Mouse (Mus musculus) liver, embryonic 16.5 days (tissue): Measurements from ENCODE around the gene Olfr1392. TPM values are rescaled to one million over a fixed set of nuclear protein-coding genes. Genes with fewer than 3 reads are reported as not detected.

Experiments
- ATAC-seq: fragments of 200-750 bp; cut with Nextera tagmentation; 2 replicates; pipeline ENCODE4 v1.8.0; 2017; ENCODE audit warnings: low read depth, mild to moderate bottlenecking, moderate number of reproducible peaks, moderate library complexity
- H3K27ac ChIP-seq: fragments of 300-500 bp; sonication (generic); 2 replicates; pipeline ENCODE4 v1.5.1; 2014; ENCODE audit warnings: mild to moderate bottlenecking, low read length
- H3K27me3 ChIP-seq: fragments of 300-500 bp; sonication (generic); 2 replicates; pipeline ENCODE4 v1.6.1; 2014; ENCODE audit warnings: low read depth, low read length, mixed read lengths; ENCODE audit not compliant: control insufficient read depth, insufficient read depth
- H3K36me3 ChIP-seq: fragments of 300-500 bp; sonication (generic); 2 replicates; pipeline ENCODE4 v1.6.1; 2014; ENCODE audit warnings: mild to moderate bottlenecking; ENCODE audit not compliant: control insufficient read depth, insufficient read depth
- H3K4me1 ChIP-seq: fragments of 300-500 bp; sonication (generic); 2 replicates; pipeline ENCODE4 v1.6.1; 2014; ENCODE audit warnings: low read depth, low read length, mixed read lengths; ENCODE audit not compliant: control insufficient read depth
- H3K4me2 ChIP-seq: fragments of 300-500 bp; sonication (generic); 2 replicates; pipeline ENCODE4 v1.6.1; 2014; ENCODE audit warnings: low read depth, low read length, mixed read lengths
- H3K4me3 ChIP-seq: fragments of 300-500 bp; sonication (generic); 2 replicates; pipeline ENCODE4 v1.5.1; 2014; ENCODE audit warnings: low read depth, mild to moderate bottlenecking, low read length
- H3K9ac ChIP-seq: fragments of 300-500 bp; sonication (generic); 2 replicates; pipeline ENCODE4 v1.6.1; 2014; ENCODE audit warnings: low read depth, low read length
- H3K9me3 ChIP-seq: fragments of 300-500 bp; sonication (generic); replicated peaks from 2 replicates; pipeline ENCODE4 v1.6.1; 2016; ENCODE audit warnings: low read length; ENCODE audit not compliant: control insufficient read depth
- WGBS: fragments of 180-500 bp; shearing (Covaris S2); extraction: QIAGEN DNeasy Blood & Tissue Kit; methylation state at CpG from one replicate; pipeline ENCODE4 v1.1.7; 2014; ENCODE audit not compliant: insufficient replicate concordance; 5-methylcytosine and 5-hydroxymethylcytosine counted together
- polyA plus RNA-seq: library from polyadenylated mRNA; unstranded; fragments of >200 nt; fragmentation: Nextera tagmentation; extraction: Ambion mirVana; gene quantifications from 2 replicates; pipeline ENCODE4 v1.2.1, GENCODE M21; 2015

Gene Olfr1392
- polyA plus RNA-seq, 1 experiment from 2014 or later, result not detected

DNA sequence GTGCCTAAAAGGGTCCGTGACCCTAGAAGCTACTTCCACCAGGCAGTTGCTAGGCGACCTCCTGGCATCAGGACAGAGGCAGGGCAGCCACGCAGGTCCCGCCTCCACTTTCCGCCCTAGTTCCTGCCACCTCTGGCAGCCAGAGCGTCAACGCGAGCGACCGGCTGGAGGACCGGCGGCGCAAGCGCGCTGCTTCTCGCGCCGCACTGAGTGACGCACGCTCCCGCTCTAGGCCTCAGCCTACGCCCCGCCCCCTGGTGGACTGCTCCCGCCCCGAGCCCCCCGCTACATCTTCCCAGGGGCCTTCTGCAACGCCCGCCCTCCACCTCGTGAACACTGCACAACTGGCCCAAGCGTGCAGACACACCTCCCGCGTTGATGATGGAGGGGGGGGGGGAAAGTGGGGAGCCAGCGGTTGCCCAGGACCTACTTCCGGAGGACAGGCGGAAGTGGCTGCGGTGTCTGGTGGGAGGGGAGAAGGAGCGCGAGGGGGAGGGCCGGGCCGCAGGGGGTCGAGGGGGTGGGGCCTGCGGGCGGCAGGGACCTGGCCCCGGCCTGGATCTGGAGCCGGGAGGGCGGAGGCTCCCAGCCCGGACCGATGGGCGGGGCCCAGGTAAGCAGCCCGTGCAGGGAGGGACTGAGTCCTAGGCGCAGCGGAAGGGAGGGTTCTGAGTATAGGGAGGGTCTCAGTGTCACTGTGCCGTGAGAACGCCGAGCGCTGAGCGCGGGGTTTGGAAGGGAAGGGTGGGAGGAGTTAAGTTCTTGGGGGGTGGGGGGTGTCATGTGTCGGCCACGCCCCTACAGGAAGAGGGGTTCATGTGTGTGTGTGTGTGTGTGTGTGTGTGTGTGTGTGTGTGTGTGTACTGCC, 41.1 kb upstream of the Olfr1392 start, which contains the start of gene Mgat1:
TSS of gene Mgat1 (plus strand) at position 465 of the 868 bp plus-strand sequence.
- H3K9me3 ChIP-seq, result no peaks in the 10 kb centered on the region
- peak; percentile 88 for ATAC-seq
- no peaks in the 10 kb centered on the region for H3K36me3 ChIP-seq
- peak within 1 kb of the TSS; percentile 98 for H3K4me2 ChIP-seq
- peaks cover 55% of the 10 kb centered on the region for H3K4me1 ChIP-seq
- peak within 1 kb of the TSS; percentile 95 for H3K27ac ChIP-seq
- H3K4me3 ChIP-seq, result peak within 1 kb of the TSS; percentile 74
- peak within 1 kb of the TSS; percentile 75 for H3K9ac ChIP-seq
- under 1% methylated on average over 57 of the region's 60 CpGs for WGBS
- no peaks in the 10 kb centered on the region for H3K27me3 ChIP-seq

DNA sequence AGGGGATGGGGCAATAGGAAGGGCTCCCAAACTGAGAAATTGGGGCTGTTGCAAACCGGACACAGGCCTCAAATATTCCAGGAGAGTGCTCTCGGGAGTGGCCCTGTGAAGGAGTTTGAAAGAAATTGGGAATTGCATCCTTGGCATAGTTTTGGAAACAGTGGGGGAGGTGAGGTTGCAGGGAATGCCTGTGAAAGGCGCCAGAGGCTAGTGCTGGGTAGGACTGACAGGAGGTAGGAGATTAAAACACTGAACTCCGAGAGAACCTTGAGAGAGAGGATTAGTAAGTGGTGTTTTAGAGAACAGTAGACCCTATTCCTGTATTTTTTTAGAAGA, 40.5 kb upstream of the Olfr1392 start:
- H3K4me2 ChIP-seq, result peak overlapping the region; percentile 98
- no peak for ATAC-seq
- no peaks in the 10 kb centered on the region for H3K27me3 ChIP-seq
- H3K4me1 ChIP-seq, result peaks cover 61% of the 10 kb centered on the region
- H3K9ac ChIP-seq, result peak overlapping the region; percentile 75
- WGBS, result 6% methylated on average over 4 of the region's 4 CpGs
- H3K36me3 ChIP-seq, result no peaks in the 10 kb centered on the region
- peak overlapping the region; percentile 74 for H3K4me3 ChIP-seq
- H3K27ac ChIP-seq, result peak overlapping the region; percentile 95
- no peaks in the 10 kb centered on the region for H3K9me3 ChIP-seq

DNA sequence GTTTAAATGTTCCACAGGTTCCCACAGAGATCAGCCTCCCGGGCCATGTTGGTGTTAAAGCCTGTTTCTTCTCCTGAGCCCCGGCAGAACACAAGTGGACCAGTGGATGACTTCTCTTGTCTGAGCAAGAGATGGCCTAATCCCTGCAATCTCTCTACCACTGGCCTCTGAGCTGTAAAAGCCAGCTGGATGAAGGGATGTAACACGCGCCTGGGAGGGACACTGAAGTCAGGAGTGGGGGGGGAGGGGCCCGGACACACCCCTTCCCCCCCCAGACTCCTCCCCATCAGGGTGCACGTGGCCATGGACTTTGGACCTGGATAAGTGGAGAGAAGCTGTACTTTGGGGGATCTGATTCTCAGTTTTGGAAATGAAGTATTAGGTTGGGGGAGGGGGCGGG, 39.9 kb upstream of the Olfr1392 start:
- H3K27me3 ChIP-seq, result no peaks in the 10 kb centered on the region
- H3K4me3 ChIP-seq, result peak overlapping the region; percentile 50
- H3K36me3 ChIP-seq, result no peaks in the 10 kb centered on the region
- peak overlapping the region; percentile 54; the same call in 1 of the 2 replicates for H3K9ac ChIP-seq
- H3K27ac ChIP-seq, result peak overlapping the region; percentile 95
- H3K4me2 ChIP-seq, result peak overlapping the region; percentile 98
- no peaks in the 10 kb centered on the region for H3K9me3 ChIP-seq
- ATAC-seq, result no peak
- H3K4me1 ChIP-seq, result peaks cover 64% of the 10 kb centered on the region
- WGBS, result 29% methylated on average over 7 of the region's 7 CpGs

DNA sequence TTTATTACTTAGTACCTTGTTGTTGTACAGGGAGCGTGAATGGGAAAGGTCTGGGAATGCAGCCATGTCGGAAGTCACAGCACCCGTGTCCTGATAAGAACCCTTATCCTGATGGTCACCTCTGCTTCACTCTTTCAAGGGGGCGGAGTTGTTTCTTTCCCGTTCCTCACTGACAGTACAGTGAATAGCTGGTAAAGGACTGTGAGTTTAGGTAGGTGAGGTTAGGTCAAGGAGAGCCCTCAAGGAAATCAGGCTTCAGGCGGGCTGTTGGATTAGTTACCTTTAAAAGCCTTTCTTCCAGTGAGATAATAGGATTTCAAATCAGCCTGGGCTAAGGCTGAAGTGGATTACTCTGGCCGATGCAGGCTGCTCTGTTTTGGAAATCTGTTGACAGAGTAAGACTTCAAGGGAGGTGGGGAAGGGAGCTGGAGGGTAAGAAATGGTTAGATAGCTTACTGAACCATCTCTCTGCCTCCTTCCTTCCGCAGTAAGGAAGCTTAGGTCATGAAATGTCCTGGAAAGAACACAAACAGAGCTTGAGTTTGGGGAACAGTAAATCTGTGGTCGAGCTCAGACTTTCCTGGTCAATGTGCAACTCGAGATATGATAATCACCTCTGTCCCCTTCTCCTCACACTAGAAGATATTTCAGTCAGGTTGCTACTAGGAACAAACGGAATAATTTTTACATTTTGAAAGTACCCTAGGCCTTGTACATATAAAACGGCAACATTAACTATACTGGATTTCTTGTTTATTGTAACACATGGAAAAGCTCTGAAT, 39.3 kb upstream of the Olfr1392 start:
- 7% methylated on average over 12 of the region's 12 CpGs for WGBS
- Histone ChIP-seq H3K36me3 (no peaks in the 10 kb centered on the region), H3K4me3 (peak overlapping the region; percentile 50), H3K9me3 (no peaks in the 10 kb centered on the region), H3K9ac (peak overlapping the region; percentile 54), H3K4me2 (peak overlapping the region; percentile 98), H3K27ac (peak overlapping the region; percentile 95), H3K4me1 (peaks cover 64% of the 10 kb centered on the region), H3K27me3 (no peaks in the 10 kb centered on the region)
- no peak for ATAC-seq

DNA sequence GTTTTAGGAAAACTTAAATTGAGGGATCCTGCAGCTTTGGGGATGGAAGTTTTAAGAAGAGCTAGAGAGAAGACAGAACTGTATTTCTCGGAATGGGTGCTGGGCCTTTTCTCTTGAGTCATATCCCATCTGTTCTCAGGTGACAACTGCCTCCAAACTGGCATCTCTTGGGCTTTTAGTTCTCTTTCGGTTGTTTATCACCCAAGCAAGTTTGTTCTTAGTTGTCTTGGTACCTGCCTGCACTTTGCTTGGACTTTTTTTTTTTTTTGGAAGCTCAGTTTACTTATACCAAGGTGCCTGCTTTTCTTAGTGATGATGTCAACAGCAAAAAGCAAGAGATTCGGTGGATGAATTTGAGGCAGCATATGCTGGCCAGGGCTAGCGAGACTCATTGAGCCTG, 38.6 kb upstream of the Olfr1392 start:
- H3K9me3 ChIP-seq, result no peaks in the 10 kb centered on the region
- H3K36me3 ChIP-seq, result no peaks in the 10 kb centered on the region
- H3K4me1 ChIP-seq, result peaks cover 70% of the 10 kb centered on the region
- WGBS, result 62% methylated on average over 4 of the region's 4 CpGs
- H3K27me3 ChIP-seq, result no peaks in the 10 kb centered on the region
- no peak for ATAC-seq
- peak overlapping the region; percentile 50 for H3K4me3 ChIP-seq
- no peak overlapping the region for H3K9ac ChIP-seq
- H3K4me2 ChIP-seq, result peak overlapping the region; percentile 98
- H3K27ac ChIP-seq, result peak overlapping the region; percentile 95; the same call in 1 of the 2 replicates

DNA sequence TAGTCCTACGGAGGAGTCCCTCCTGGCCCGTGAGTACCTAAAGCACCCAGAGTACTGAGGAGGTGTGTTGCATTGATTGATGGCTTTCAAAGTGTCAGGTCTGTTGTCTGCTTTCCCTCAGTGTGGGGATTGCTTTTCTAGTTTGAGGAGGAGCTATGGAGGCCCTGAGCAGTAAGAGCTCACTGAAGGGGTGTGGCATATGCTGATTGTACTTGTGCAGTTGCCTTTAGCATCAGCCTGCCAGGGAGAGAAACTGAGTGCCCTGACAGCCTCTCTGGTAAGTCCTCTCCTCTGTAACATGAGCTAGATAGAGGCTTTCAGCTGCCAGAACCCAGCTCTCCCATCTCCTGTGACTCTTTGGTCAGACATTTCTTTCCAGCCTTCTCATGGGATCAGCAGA, 37.8 kb upstream of the Olfr1392 start:
- Histone ChIP-seq H3K27ac (peak overlapping the region; percentile 54; the same call in 1 of the 2 replicates), H3K9me3 (no peaks in the 10 kb centered on the region), H3K4me1 (peaks cover 78% of the 10 kb centered on the region), H3K4me2 (peak overlapping the region; percentile 98), H3K4me3 (peak overlapping the region; percentile 28; the same call in 1 of the 2 replicates), H3K27me3 (no peaks in the 10 kb centered on the region), H3K9ac (peak overlapping the region; percentile 42; the same call in 1 of the 2 replicates), H3K36me3 (no peaks in the 10 kb centered on the region)
- 32% methylated on average over 2 of the region's 2 CpGs for WGBS
- no peak for ATAC-seq

DNA sequence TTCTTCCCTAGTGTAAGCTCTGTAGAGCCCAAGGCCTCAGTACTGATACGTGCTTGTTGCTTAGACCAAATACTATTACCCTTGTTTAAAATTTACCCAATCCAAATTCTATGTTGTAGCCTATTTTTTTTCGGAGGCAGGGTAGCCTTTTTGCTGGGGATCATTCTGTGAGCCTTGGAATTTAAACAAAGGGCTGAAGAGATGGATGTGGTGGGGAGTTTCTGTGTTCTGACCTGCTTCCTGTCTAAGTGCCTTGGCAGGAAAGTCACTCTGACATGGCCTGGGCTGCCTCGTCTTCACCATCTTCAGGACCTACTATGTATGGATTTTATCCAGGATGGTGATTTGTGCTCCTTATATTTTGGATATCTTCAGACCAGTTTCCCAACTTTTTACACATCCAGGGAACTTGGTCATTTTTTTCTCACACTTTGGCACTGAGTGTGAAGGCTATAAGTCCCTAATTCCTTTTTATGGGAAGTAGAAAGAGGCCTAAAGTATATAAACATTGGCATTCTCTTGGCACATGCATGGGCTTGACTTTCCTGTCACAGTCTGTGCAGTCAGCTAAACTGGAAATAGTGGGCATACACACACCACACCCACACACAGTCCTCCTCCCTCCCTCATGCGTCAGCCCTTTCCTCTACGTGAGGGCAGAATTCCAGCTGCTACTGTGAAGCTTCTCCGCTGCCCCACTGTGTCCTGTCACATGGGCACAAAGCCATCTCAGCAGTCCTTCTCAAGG, 36.7 kb upstream of the Olfr1392 start:
- Histone ChIP-seq H3K36me3 (peaks cover 7% of the 10 kb centered on the region), H3K9ac (peak overlapping the region; percentile 42; the same call in 1 of the 2 replicates), H3K4me1 (peaks cover 80% of the 10 kb centered on the region), H3K27me3 (no peaks in the 10 kb centered on the region), H3K9me3 (no peaks in the 10 kb centered on the region), H3K27ac (peak overlapping the region; percentile 94), H3K4me3 (no peak overlapping the region), H3K4me2 (peak overlapping the region; percentile 98)
- WGBS, result 47% methylated on average over 6 of the region's 6 CpGs
- ATAC-seq, result no peak

DNA sequence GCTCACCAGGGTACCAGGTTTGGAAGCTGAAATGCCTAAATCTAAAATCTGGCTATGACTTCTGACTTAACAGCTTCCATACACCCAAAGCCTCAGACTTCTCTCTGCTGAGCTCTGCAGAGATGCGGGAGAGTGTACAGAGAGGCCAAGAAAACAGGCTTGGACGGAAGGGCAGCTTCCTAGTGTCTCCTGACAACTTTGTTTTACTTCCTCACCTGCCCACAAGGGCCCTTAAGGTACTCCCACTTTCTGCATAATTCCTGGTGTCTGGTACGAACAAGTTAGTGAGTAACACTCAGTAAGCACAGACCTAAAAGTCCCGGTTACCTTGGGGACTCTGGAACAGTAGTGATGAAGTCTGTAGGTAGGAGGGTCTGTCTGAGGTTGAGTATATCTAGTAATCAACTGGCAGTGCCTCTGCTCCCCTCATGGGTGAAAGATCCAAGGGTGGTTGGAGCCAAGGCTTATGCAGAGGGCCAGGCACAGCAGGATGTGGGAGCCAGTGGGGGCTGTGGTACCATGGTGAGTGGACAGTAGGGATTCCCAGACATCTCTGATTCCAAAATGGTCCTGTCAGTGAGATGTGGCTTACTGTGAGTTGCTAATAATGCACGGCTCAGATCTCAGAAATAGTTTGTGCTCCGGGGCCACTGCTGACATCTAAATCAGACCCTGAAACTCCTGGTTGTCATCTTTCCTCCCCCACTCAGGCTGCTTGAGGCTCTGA, 35.9 kb upstream of the Olfr1392 start:
- H3K36me3 ChIP-seq, result peaks cover 13% of the 10 kb centered on the region
- ATAC-seq, result no peak
- peak overlapping the region; percentile 96; the same call in 1 of the 2 replicates for H3K9ac ChIP-seq
- no peaks in the 10 kb centered on the region for H3K9me3 ChIP-seq
- 47% methylated on average over 6 of the region's 6 CpGs for WGBS
- no peaks in the 10 kb centered on the region for H3K27me3 ChIP-seq
- peaks cover 82% of the 10 kb centered on the region for H3K4me1 ChIP-seq
- peak overlapping the region; percentile 80 for H3K4me2 ChIP-seq
- peak overlapping the region; percentile 84; the same call in 1 of the 2 replicates for H3K4me3 ChIP-seq
- H3K27ac ChIP-seq, result peak overlapping the region; percentile 94
